Mouse (Mus musculus): ENCODE data around the gene Gins1.
A peak's percentile ranks its signal among the peaks of the same experiment; 100 is the strongest.
"Not testable (repeated sequence)": the region's sequence is repeated elsewhere in the genome, so short reads cannot be mapped to it uniquely, and the experiment has no call there.

Gene Gins1

GRCm38 (mm10) chr2:150904936-150905450 lies at the start of gene Gins1:
Gene Gins1, plus strand, starts transcription at chr2:150905400.
- no peak for DNase-seq (ENCODE audit: low spot score in 2 of 2)

GRCm38 (mm10) chr2:150858724-150859487 lies 46.3 kb upstream of the Gins1 start:
- no peak for DNase-seq (ENCODE audit: low spot score in 2 of 2)

- no peak for DNase-seq (ENCODE audit: low spot score in 2 of 2)
Measured at GRCm38 (mm10) chr2:150859709-150860470, 45.3 kb upstream of the Gins1 start.

- DNase-seq (ENCODE audit: low spot score in 2 of 2) = no peak
Measured at GRCm38 (mm10) chr2:150861128-150861527, 44.1 kb upstream of the Gins1 start.

GRCm38 (mm10) chr2:150867021-150867420 lies 38.2 kb upstream of the Gins1 start:
- DNase-seq (ENCODE audit: low spot score in 2 of 2) = no peak

GRCm38 (mm10) chr2:150869446-150869845 lies 35.8 kb upstream of the Gins1 start:
- no peak for DNase-seq (ENCODE audit: low spot score in 2 of 2)

- DNase-seq (ENCODE audit: low spot score in 2 of 2) = no peak
Measured at GRCm38 (mm10) chr2:150874508-150874907, 30.7 kb upstream of the Gins1 start.

- DNase-seq (ENCODE audit: low spot score in 2 of 2) = no peak
Measured at GRCm38 (mm10) chr2:150875226-150875625, 30.0 kb upstream of the Gins1 start.

- no peak for DNase-seq (ENCODE audit: low spot score in 2 of 2)
Measured at GRCm38 (mm10) chr2:150877561-150877960, 27.6 kb upstream of the Gins1 start.

GRCm38 (mm10) chr2:150884075-150884778 lies 21.0 kb upstream of the Gins1 start:
- DNase-seq (ENCODE audit: low spot score in 2 of 2) = no peak

- DNase-seq (ENCODE audit: low spot score in 2 of 2) = no peak
Measured at GRCm38 (mm10) chr2:150884779-150885110, 20.5 kb upstream of the Gins1 start.

GRCm38 (mm10) chr2:150885814-150886213 lies 19.4 kb upstream of the Gins1 start:
- no peak for DNase-seq (ENCODE audit: low spot score in 2 of 2)

- DNase-seq (ENCODE audit: low spot score in 2 of 2) = no peak
Measured at GRCm38 (mm10) chr2:150886315-150886714, 18.9 kb upstream of the Gins1 start.

GRCm38 (mm10) chr2:150887370-150887769 lies 17.8 kb upstream of the Gins1 start:
- DNase-seq (ENCODE audit: low spot score in 2 of 2) = no peak

GRCm38 (mm10) chr2:150894617-150895267 lies 10.5 kb upstream of the Gins1 start:
- DNase-seq (ENCODE audit: low spot score in 2 of 2) = no peak

- DNase-seq (ENCODE audit: low spot score in 2 of 2) = no peak
Measured at GRCm38 (mm10) chr2:150895691-150896252, 9.4 kb upstream of the Gins1 start.

GRCm38 (mm10) chr2:150900341-150900740 lies 4.9 kb upstream of the Gins1 start:
- no peak for DNase-seq (ENCODE audit: low spot score in 2 of 2)

GRCm38 (mm10) chr2:150902347-150902746 lies 2.9 kb upstream of the Gins1 start:
- DNase-seq (ENCODE audit: low spot score in 2 of 2) = no peak

- DNase-seq (ENCODE audit: low spot score in 2 of 2) = peak; percentile 95 to 96
Measured at GRCm38 (mm10) chr2:150904272-150904935, 796 bp upstream of the Gins1 start, which contains the start of gene Abhd12. Gene Abhd12, minus strand, starts transcription at chr2:150904741.

- DNase-seq (ENCODE audit: low spot score in 2 of 2) = not testable (repeated sequence)
Measured at GRCm38 (mm10) chr2:150908881-150909280, 3.7 kb downstream of the Gins1 start.
